Mouse (Mus musculus): ENCODE results near the gene Dlx4.

DNA sequence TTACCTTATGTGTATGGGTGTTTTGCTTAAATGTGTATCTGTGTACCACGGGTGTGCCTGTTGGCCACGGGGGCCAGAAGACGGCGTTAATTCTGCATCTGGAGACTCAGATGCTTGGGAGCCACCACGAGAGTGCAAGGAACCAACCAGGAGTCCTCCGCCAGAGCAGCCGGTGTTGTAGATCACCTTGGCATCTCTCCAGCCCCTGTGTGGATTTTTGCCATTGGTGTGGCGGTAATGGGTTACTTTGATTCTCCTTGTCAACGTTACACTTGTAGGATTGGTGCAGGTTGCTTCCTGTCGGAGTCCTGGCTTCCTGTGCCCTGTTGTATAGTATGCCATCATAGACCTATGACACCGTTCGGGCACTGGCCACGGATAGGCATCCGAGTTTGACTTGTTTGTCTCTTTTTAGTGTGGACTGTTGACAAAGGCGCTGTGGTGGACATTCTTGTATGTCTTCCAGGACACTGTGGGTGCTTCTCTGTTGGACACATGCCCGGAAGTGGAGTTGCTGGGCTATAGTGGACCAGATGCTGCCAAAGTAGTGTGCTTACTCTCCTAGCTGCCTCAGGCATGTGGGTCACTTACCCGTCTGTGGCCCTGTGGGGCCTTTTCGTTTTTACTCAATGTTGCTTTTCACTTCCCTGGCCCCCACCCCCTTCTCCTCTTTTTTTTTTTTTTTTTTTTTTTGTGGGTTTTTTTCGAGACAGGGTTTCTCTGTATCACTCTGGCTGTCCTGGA lies 43.7 kb downstream of the Dlx4 start:
- TF ChIP-seq CTCF (IDR thresholded peaks at IDR 0.05; ENCODE audit: low read depth, low read length) (no peak), POLR2A (IDR thresholded peaks at IDR 0.05; ENCODE audit: extremely low read depth, insufficient read depth, low read length) (no peak)
